In genomic region chr8:70152537-70153257, GRCm38 (mm10) we compare ENCODE assay signal across 8 mouse cellular contexts. TPM values are rescaled to one million over a fixed set of nuclear protein-coding genes. Genes with fewer than 3 reads are reported as not detected.
DNase-seq lines count a peak whose midpoint lies in the region; ATAC-seq and TF ChIP-seq lines count a peak whose summit lies in the region.

No protein-coding gene starts in this region.

- H3K4me2 ChIP-seq in forebrain, embryonic 13.5 days = peak overlapping the region; percentile 48

- WGBS in forebrain, embryonic 13.5 days = 12% methylated on average over 22 of the region's 22 CpGs
- 11% methylated on average over 22 of the region's 22 CpGs for WGBS in large intestine, adult 2 months

- no peaks in the 10 kb centered on the region for H3K9me3 ChIP-seq in G1E (replicated peaks)
- H3K9me3 ChIP-seq in forebrain, embryonic 13.5 days (replicated peaks) = no peaks in the 10 kb centered on the region

- intact Hi-C loops in heart, postnatal 25 days (cut with DNase I) = no loop called here

- peak overlapping the region; percentile 39; the same call in 1 of the 2 replicates for H3K4me3 ChIP-seq in G1E (ENCODE audit: low read depth, low read length)
- H3K4me3 ChIP-seq in forebrain, embryonic 13.5 days = no peak overlapping the region; the same call in 1 of the 2 replicates

- no peak overlapping the region for H3K27ac ChIP-seq in forebrain, embryonic 13.5 days

- no peak overlapping the region for H3K9ac ChIP-seq in forebrain, embryonic 13.5 days

- peaks cover 11% of the 10 kb centered on the region for H3K27me3 ChIP-seq in G1E (ENCODE audit: insufficient read depth, low read length)
- H3K27me3 ChIP-seq in forebrain, embryonic 13.5 days = peaks cover 8% of the 10 kb centered on the region; the same call in 1 of the 2 replicates

- ATAC-seq in G1E (ENCODE audit: extremely low read depth, insufficient number of reproducible peaks, low FRiP score, poor library complexity, severe bottlenecking) = peak; percentile 93
- ATAC-seq in forebrain, embryonic 13.5 days = peak; percentile 96

- TF ChIP-seq CTCF in G1E (IDR thresholded peaks at IDR 0.05; ENCODE audit: low read depth, low read length) = no peak

- peak; percentile 83 for DNase-seq in G1E (ENCODE audit: low spot score)
- DNase-seq in adrenal gland, postnatal 14 days = peak; percentile 86
- DNase-seq in heart, postnatal 25 days (ENCODE audit: low spot score) = peak; percentile 32
- peak; percentile 51 for DNase-seq in large intestine, adult 2 months (ENCODE audit: low read depth, low spot score)
- peak; percentile 82 to 83 for DNase-seq in lung, postnatal 4 days
- DNase-seq in right cerebral cortex, adult 2 months (ENCODE audit: low spot score in 2 of 2) = peak; percentile 39 to 49
- DNase-seq in urinary bladder, postnatal 4 days (ENCODE audit: low spot score in 2 of 2) = peak; percentile 63 to 76

- H3K4me1 ChIP-seq in G1E (ENCODE audit: insufficient read depth, low read depth, low read length) = peaks cover 27% of the 10 kb centered on the region
- H3K4me1 ChIP-seq in forebrain, embryonic 13.5 days = peaks cover 7% of the 10 kb centered on the region; the same call in 1 of the 2 replicates

- peaks cover 27% of the 10 kb centered on the region for H3K36me3 ChIP-seq in G1E (replicated peaks)
- no peaks in the 10 kb centered on the region for H3K36me3 ChIP-seq in forebrain, embryonic 13.5 days (ENCODE audit: poor library complexity, severe bottlenecking)

RNA-seq across cellular contexts. Expression of gene Mef2b, which starts 13.2 kb away (rescaled TPM):
- total RNA-seq in G1E (2014; fragmentation: Nextera tagmentation) = 2.1 and 4.4 TPM in 2 replicates
- 0.17 and 0.55 TPM in 2 replicates for total RNA-seq in G1E (2017)
- 2.3 and 3.1 TPM in 2 replicates for polyA plus RNA-seq in G1E (2012)
- 0.41 and 0.56 TPM in 2 replicates for total RNA-seq in adrenal gland, postnatal 14 days (2021)
- polyA plus RNA-seq in forebrain, embryonic 13.5 days (2015; fragmentation: Nextera tagmentation; extraction: Ambion mirVana) = 0.23 and 0.45 TPM in 2 replicates
- under 1 TPM in 1 of 2 experiments, not detected in 1; 0.31 TPM for total RNA-seq in heart, postnatal 25 days (2021)
- polyA plus RNA-seq in large intestine, adult 2 months (2012; rRNA removed) = 3.0 and 4.9 TPM in 2 replicates

RNA-seq across cellular contexts. Expression of gene Borcs8, which starts 13.4 kb away (rescaled TPM):
- total RNA-seq in G1E (2014; fragmentation: Nextera tagmentation) (65.0 and 73.8 TPM in 2 replicates), G1E (2017) (82.4 and 114 TPM in 2 replicates)
- polyA plus RNA-seq in G1E (2012) = 24.7 and 42.9 TPM in 2 replicates
- 49.2 and 50.5 TPM in 2 replicates for total RNA-seq in adrenal gland, postnatal 14 days (2021)
- 47.4 and 48.0 TPM in 2 replicates for polyA plus RNA-seq in forebrain, embryonic 13.5 days (2015; fragmentation: Nextera tagmentation; extraction: Ambion mirVana)
- 10 to 100 TPM; 21.2 to 25.5 TPM for total RNA-seq in heart, postnatal 25 days (2021)
- polyA plus RNA-seq in large intestine, adult 2 months (2012; rRNA removed) = 69.2 and 73.2 TPM in 2 replicates

RNA-seq across cellular contexts. Expression of gene Rfxank, which starts 13.7 kb away (rescaled TPM):
- 11.9 and 12.6 TPM in 2 replicates for total RNA-seq in G1E (2014; fragmentation: Nextera tagmentation)
- 7.2 and 13.2 TPM in 2 replicates for total RNA-seq in G1E (2017)
- polyA plus RNA-seq in G1E (2012) = 4.9 and 6.0 TPM in 2 replicates
- total RNA-seq in adrenal gland, postnatal 14 days (2021) = 16.9 and 18.8 TPM in 2 replicates
- polyA plus RNA-seq in forebrain, embryonic 13.5 days (2015; fragmentation: Nextera tagmentation; extraction: Ambion mirVana) = 12.2 and 14.2 TPM in 2 replicates
- total RNA-seq in heart, postnatal 25 days (2021) = 10 to 100 TPM; 20.9 to 21.5 TPM
- 22.5 and 32.6 TPM in 2 replicates for polyA plus RNA-seq in large intestine, adult 2 months (2012; rRNA removed)

RNA-seq across cellular contexts. Expression of gene Tmem161a, which starts 19.5 kb away (rescaled TPM):
- total RNA-seq in G1E (2014; fragmentation: Nextera tagmentation) (15.3 and 22.0 TPM in 2 replicates), G1E (2017) (15.8 and 22.0 TPM in 2 replicates)
- 119 and 145 TPM in 2 replicates for polyA plus RNA-seq in G1E (2012)
- total RNA-seq in adrenal gland, postnatal 14 days (2021) = 48.9 and 50.7 TPM in 2 replicates
- polyA plus RNA-seq in forebrain, embryonic 13.5 days (2015; fragmentation: Nextera tagmentation; extraction: Ambion mirVana) = 50.2 and 59.5 TPM in 2 replicates
- 10 to 100 TPM; 93.0 to 98.1 TPM for total RNA-seq in heart, postnatal 25 days (2021)
- polyA plus RNA-seq in large intestine, adult 2 months (2012; rRNA removed) = 52.9 and 69.2 TPM in 2 replicates

RNA-seq across cellular contexts. Expression of gene Nr2c2ap, which starts 21.6 kb away (rescaled TPM):
- total RNA-seq in G1E (2014; fragmentation: Nextera tagmentation) = 10.6 and 12.0 TPM in 2 replicates
- total RNA-seq in G1E (2017) = 6.7 and 8.5 TPM in 2 replicates
- 12.0 and 19.4 TPM in 2 replicates for polyA plus RNA-seq in G1E (2012)
- total RNA-seq in adrenal gland, postnatal 14 days (2021) = 15.0 and 18.4 TPM in 2 replicates
- polyA plus RNA-seq in forebrain, embryonic 13.5 days (2015; fragmentation: Nextera tagmentation; extraction: Ambion mirVana) = 33.4 and 37.4 TPM in 2 replicates
- total RNA-seq in heart, postnatal 25 days (2021) = 1 to 10 TPM; 5.4 to 7.6 TPM
- 23.2 and 25.3 TPM in 2 replicates for polyA plus RNA-seq in large intestine, adult 2 months (2012; rRNA removed)

Comparison
In these comparisons a context has a peak if more than half of its experiments do, and no peak if none do; other contexts are left out.
1. DNase-seq: peak in every context shown above with its lines; median percentile 86 in adrenal gland, postnatal 14 days; 83 in G1E; 82 in lung, postnatal 4 days; 70 in urinary bladder, postnatal 4 days; 51 in large intestine, adult 2 months; 44 in right cerebral cortex, adult 2 months; 32 in heart, postnatal 25 days.